Mouse (Mus musculus) gonadal fat pad, adult 2 months (tissue): ENCODE measurements around the gene Scfd2. TPM values are rescaled to one million over a fixed set of nuclear protein-coding genes. Genes with fewer than 3 reads are reported as not detected.
A peak's percentile ranks its signal among the peaks of the same experiment; 100 is the strongest.

Experiments used
- DNase-seq: peaks from one replicate; pipeline ENCODE4 v3.0.0-alpha.2; 2012; ENCODE audit warnings: low read depth
- polyA plus RNA-seq: library from polyadenylated mRNA; depleted of rRNA; stranded (reverse); fragments of >200 nt; gene quantifications from 2 replicates; pipeline ENCODE4 v1.2.3, GENCODE M21; 2012; rRNA removed

Gene Scfd2
- polyA plus RNA-seq, result 18.5 and 20.2 TPM in 2 replicates

GRCm38 (mm10) chr5:74531630-74532280, at the start of gene Scfd2:
Scfd2 (minus strand) TSS chr5:74531759.
- peak; percentile 50 for DNase-seq

- DNase-seq, result peak; percentile 17
These were observed 40.2 kb upstream of the Scfd2 start for GRCm38 (mm10) chr5:74571767-74572166.

- DNase-seq, result no peak
These were observed 29.6 kb upstream of the Scfd2 start for GRCm38 (mm10) chr5:74561151-74561550.

- DNase-seq, result no peak
These were observed 18.0 kb upstream of the Scfd2 start for GRCm38 (mm10) chr5:74549566-74549965.

GRCm38 (mm10) chr5:74545606-74546005, 14.0 kb upstream of the Scfd2 start:
- DNase-seq, result no peak

- no peak for DNase-seq
These were observed 4.8 kb upstream of the Scfd2 start for GRCm38 (mm10) chr5:74536180-74536947.

- DNase-seq, result peak; percentile 44
These were observed 3.9 kb upstream of the Scfd2 start, which contains the start of gene Fip1l1 for GRCm38 (mm10) chr5:74535240-74536021. Fip1l1 (plus strand) TSS chr5:74535449.

GRCm38 (mm10) chr5:74530785-74531184, 774 bp downstream of the Scfd2 start:
- no peak for DNase-seq

- no peak for DNase-seq
These were observed 4.5 kb downstream of the Scfd2 start for GRCm38 (mm10) chr5:74527025-74527424.

- DNase-seq, result no peak
These were observed 19.9 kb downstream of the Scfd2 start for GRCm38 (mm10) chr5:74511686-74512085.

GRCm38 (mm10) chr5:74492705-74493104, 38.9 kb downstream of the Scfd2 start:
- no peak for DNase-seq

- DNase-seq, result no peak
These were observed 46.9 kb downstream of the Scfd2 start for GRCm38 (mm10) chr5:74484646-74485045.

- DNase-seq, result no peak
These were observed 48.9 kb downstream of the Scfd2 start for GRCm38 (mm10) chr5:74482633-74483032.

- no peak for DNase-seq
These were observed 49.5 kb downstream of the Scfd2 start for GRCm38 (mm10) chr5:74482034-74482433.

- DNase-seq, result no peak
These were observed 51.1 kb downstream of the Scfd2 start for GRCm38 (mm10) chr5:74480409-74480808.

GRCm38 (mm10) chr5:74479947-74480346, 51.6 kb downstream of the Scfd2 start:
- DNase-seq, result no peak

GRCm38 (mm10) chr5:74479157-74479556, 52.4 kb downstream of the Scfd2 start:
- DNase-seq, result no peak

GRCm38 (mm10) chr5:74476551-74476950, 55.0 kb downstream of the Scfd2 start:
- no peak for DNase-seq

- no peak for DNase-seq
These were observed 58.4 kb downstream of the Scfd2 start for GRCm38 (mm10) chr5:74473117-74473516.

- no peak for DNase-seq
These were observed 60.7 kb downstream of the Scfd2 start for GRCm38 (mm10) chr5:74470819-74471218.

- no peak for DNase-seq
These were observed 61.9 kb downstream of the Scfd2 start for GRCm38 (mm10) chr5:74469620-74470019.

- no peak for DNase-seq
These were observed 63.8 kb downstream of the Scfd2 start for GRCm38 (mm10) chr5:74467753-74468152.
